Mouse (Mus musculus): Measurements from ENCODE around the gene Aoah.

Aoah gene

GRCm38 (mm10) chr13:20793901-20794300 is at the start of gene Aoah:
Gene Aoah (plus strand): TSS chr13:20794113.
- peak in 1 of 2 experiments; percentile 16 for DNase-seq (ENCODE audit: low spot score in 2 of 2)

GRCm38 (mm10) chr13:20754843-20755242 is 39.1 kb upstream of the Aoah start:
- DNase-seq (ENCODE audit: low spot score in 2 of 2), result no peak

GRCm38 (mm10) chr13:20783648-20784047 is 10.3 kb upstream of the Aoah start:
- no peak for DNase-seq (ENCODE audit: low spot score in 2 of 2)

GRCm38 (mm10) chr13:20784060-20784459 is 9.9 kb upstream of the Aoah start:
- no peak for DNase-seq (ENCODE audit: low spot score in 2 of 2)

GRCm38 (mm10) chr13:20785960-20786359 is 8.0 kb upstream of the Aoah start:
- DNase-seq (ENCODE audit: low spot score in 2 of 2), result no peak

- DNase-seq (ENCODE audit: low spot score in 2 of 2), result no peak
Measured at GRCm38 (mm10) chr13:20786825-20787245, 7.1 kb upstream of the Aoah start.

- DNase-seq (ENCODE audit: low spot score in 2 of 2), result peak in 1 of 2 experiments; percentile 16
Measured at GRCm38 (mm10) chr13:20787952-20788351, 6.0 kb upstream of the Aoah start.

GRCm38 (mm10) chr13:20796651-20797050 is 2.7 kb downstream of the Aoah start:
- no peak for DNase-seq (ENCODE audit: low spot score in 2 of 2)

- no peak for DNase-seq (ENCODE audit: low spot score in 2 of 2)
Measured at GRCm38 (mm10) chr13:20798536-20798935, 4.6 kb downstream of the Aoah start.

- no peak for DNase-seq (ENCODE audit: low spot score in 2 of 2)
Measured at GRCm38 (mm10) chr13:20799772-20800171, 5.9 kb downstream of the Aoah start.

GRCm38 (mm10) chr13:20800569-20800968 is 6.7 kb downstream of the Aoah start:
- DNase-seq (ENCODE audit: low spot score in 2 of 2), result no peak

GRCm38 (mm10) chr13:20811782-20812406 is 18.0 kb downstream of the Aoah start:
- DNase-seq (ENCODE audit: low spot score in 2 of 2), result no peak

GRCm38 (mm10) chr13:20816385-20816784 is 22.5 kb downstream of the Aoah start:
- no peak for DNase-seq (ENCODE audit: low spot score in 2 of 2)

- no peak for DNase-seq (ENCODE audit: low spot score in 2 of 2)
Measured at GRCm38 (mm10) chr13:20820712-20821328, 26.9 kb downstream of the Aoah start.

- no peak for DNase-seq (ENCODE audit: low spot score in 2 of 2)
Measured at GRCm38 (mm10) chr13:20828728-20829127, 34.8 kb downstream of the Aoah start.

- no peak for DNase-seq (ENCODE audit: low spot score in 2 of 2)
Measured at GRCm38 (mm10) chr13:20829181-20829900, 35.4 kb downstream of the Aoah start.

GRCm38 (mm10) chr13:20855893-20856292 is 62.0 kb downstream of the Aoah start:
- DNase-seq (ENCODE audit: low spot score in 2 of 2), result no peak

- no peak for DNase-seq (ENCODE audit: low spot score in 2 of 2)
Measured at GRCm38 (mm10) chr13:20899372-20899771, 105.5 kb downstream of the Aoah start.

- DNase-seq (ENCODE audit: low spot score in 2 of 2), result no peak
Measured at GRCm38 (mm10) chr13:20900396-20900971, 106.6 kb downstream of the Aoah start.

- DNase-seq (ENCODE audit: low spot score in 2 of 2), result no peak
Measured at GRCm38 (mm10) chr13:20900972-20901457, 107.1 kb downstream of the Aoah start.

GRCm38 (mm10) chr13:20901634-20902135 is 107.8 kb downstream of the Aoah start:
- DNase-seq (ENCODE audit: low spot score in 2 of 2), result no peak

- DNase-seq (ENCODE audit: low spot score in 2 of 2), result no peak
Measured at GRCm38 (mm10) chr13:20904118-20904517, 110.2 kb downstream of the Aoah start.
